Mouse (Mus musculus): ENCODE data around the gene Olfr527. TPM values are rescaled to one million over a fixed set of nuclear protein-coding genes. Genes with fewer than 3 reads are reported as not detected.

Gene Olfr527
- polyA plus RNA-seq, 1 experiment from 2014 or later: not detected

GRCm38 (mm10) chr7:140374300-140374699, 40.5 kb downstream of the Olfr527 start:
- Histone ChIP-seq H3K4me3 (ENCODE audit: low read depth, low read length) (no peak overlapping the region), H3K27ac (ENCODE audit: low read length) (no peak overlapping the region), H3K9me3 (ENCODE audit: control insufficient read depth, low read depth, low read length) (no peaks in the 10 kb centered on the region), H3K36me3 (ENCODE audit: control insufficient read depth, insufficient read depth, low read length) (no peaks in the 10 kb centered on the region), H3K9ac (replicated peaks; ENCODE audit: low read depth, low read length) (no peak overlapping the region), H3K27me3 (ENCODE audit: control insufficient read depth, insufficient read depth, low read length) (no peaks in the 10 kb centered on the region), H3K4me1 (ENCODE audit: control insufficient read depth, insufficient read depth, low read length) (no peaks in the 10 kb centered on the region), H3K4me2 (replicated peaks; ENCODE audit: low read depth, low read length) (no peak overlapping the region)
- no peak for ATAC-seq (ENCODE audit: insufficient number of reproducible peaks, insufficient read depth, low FRiP score, low read depth)
- 78% methylated on average over 4 of the region's 4 CpGs for WGBS

- WGBS: 41% methylated on average over 1 of the region's 1 CpGs
Observed at GRCm38 (mm10) chr7:140376231-140376630, 42.4 kb downstream of the Olfr527 start, which contains the start of gene Olfr530. TSS of gene Olfr530 (minus strand) at chr7:140376331.

GRCm38 (mm10) chr7:140376911-140377310, 43.1 kb downstream of the Olfr527 start:
- no peaks in the 10 kb centered on the region for H3K27me3 ChIP-seq (ENCODE audit: control insufficient read depth, insufficient read depth, low read length)
- no peaks in the 10 kb centered on the region for H3K9me3 ChIP-seq (ENCODE audit: control insufficient read depth, low read depth, low read length)
- H3K4me2 ChIP-seq (replicated peaks; ENCODE audit: low read depth, low read length): no peak overlapping the region
- ATAC-seq (ENCODE audit: insufficient number of reproducible peaks, insufficient read depth, low FRiP score, low read depth): no peak
- WGBS: 93% methylated on average over 2 of the region's 2 CpGs
- H3K4me1 ChIP-seq (ENCODE audit: control insufficient read depth, insufficient read depth, low read length): no peaks in the 10 kb centered on the region
- H3K9ac ChIP-seq (replicated peaks; ENCODE audit: low read depth, low read length): no peak overlapping the region
- no peak overlapping the region for H3K4me3 ChIP-seq (ENCODE audit: low read depth, low read length)
- no peak overlapping the region for H3K27ac ChIP-seq (ENCODE audit: low read length)
- H3K36me3 ChIP-seq (ENCODE audit: control insufficient read depth, insufficient read depth, low read length): no peaks in the 10 kb centered on the region

More at GRCm38 (mm10) chr7:140376231-140376630, 42.4 kb downstream of the Olfr527 start, which contains the start of gene Olfr530:
- H3K4me1 ChIP-seq (ENCODE audit: control insufficient read depth, insufficient read depth, low read length): no peaks in the 10 kb centered on the region
- no peaks in the 10 kb centered on the region for H3K9me3 ChIP-seq (ENCODE audit: control insufficient read depth, low read depth, low read length)
- no peak within 1 kb of the TSS for H3K9ac ChIP-seq (replicated peaks; ENCODE audit: low read depth, low read length)
- no peak within 1 kb of the TSS for H3K4me3 ChIP-seq (ENCODE audit: low read depth, low read length)
- no peak within 1 kb of the TSS for H3K4me2 ChIP-seq (replicated peaks; ENCODE audit: low read depth, low read length)
- no peaks in the 10 kb centered on the region for H3K36me3 ChIP-seq (ENCODE audit: control insufficient read depth, insufficient read depth, low read length)
- ATAC-seq (ENCODE audit: insufficient number of reproducible peaks, insufficient read depth, low FRiP score, low read depth): no peak
- H3K27me3 ChIP-seq (ENCODE audit: control insufficient read depth, insufficient read depth, low read length): no peaks in the 10 kb centered on the region
- H3K27ac ChIP-seq (ENCODE audit: low read length): no peak within 1 kb of the TSS

Other genes starting within 250 kb of the Olfr527 start
- gene Prap1, start 240.6 kb upstream of the Olfr527 start, polyA plus RNA-seq (2014; fragmentation: Nextera tagmentation; extraction: Ambion mirVana): 12.5 and 24.2 TPM in 2 replicates
- gene Fuom, start 231.6 kb upstream of the Olfr527 start, polyA plus RNA-seq (2014; fragmentation: Nextera tagmentation; extraction: Ambion mirVana): 28.6 and 29.6 TPM in 2 replicates
- gene Paox, start 218.2 kb upstream of the Olfr527 start, polyA plus RNA-seq (2014; fragmentation: Nextera tagmentation; extraction: Ambion mirVana): 29.8 and 33.4 TPM in 2 replicates
- 158 and 171 TPM in 2 replicates for gene Echs1, start 217.5 kb upstream of the Olfr527 start, polyA plus RNA-seq (2014; fragmentation: Nextera tagmentation; extraction: Ambion mirVana)
- 27.0 and 28.3 TPM in 2 replicates for gene Mtg1, start 196.5 kb upstream of the Olfr527 start, polyA plus RNA-seq (2014; fragmentation: Nextera tagmentation; extraction: Ambion mirVana)
- gene Sprn, start 179.1 kb upstream of the Olfr527 start, polyA plus RNA-seq (2014; fragmentation: Nextera tagmentation; extraction: Ambion mirVana): 0.54 and 0.78 TPM in 2 replicates
- not detected in 2 replicates for gene Olfr522, start 169.3 kb upstream of the Olfr527 start, polyA plus RNA-seq (2014; fragmentation: Nextera tagmentation; extraction: Ambion mirVana)
- gene Olfr523, start 160.8 kb upstream of the Olfr527 start, polyA plus RNA-seq (2014; fragmentation: Nextera tagmentation; extraction: Ambion mirVana): not detected in 2 replicates
- gene Olfr524, start 128.1 kb upstream of the Olfr527 start, polyA plus RNA-seq (2014; fragmentation: Nextera tagmentation; extraction: Ambion mirVana): not detected in 2 replicates
- 0.10 TPM in 1 of 2 replicates, not detected in the other for gene Cd163l1, start 115.8 kb upstream of the Olfr527 start, polyA plus RNA-seq (2014; fragmentation: Nextera tagmentation; extraction: Ambion mirVana)
- not detected in 2 replicates for gene 5830411N06Rik, start 86.7 kb upstream of the Olfr527 start, polyA plus RNA-seq (2014; fragmentation: Nextera tagmentation; extraction: Ambion mirVana)
- not detected in 2 replicates for gene Olfr525, start 13.2 kb upstream of the Olfr527 start, polyA plus RNA-seq (2014; fragmentation: Nextera tagmentation; extraction: Ambion mirVana)
- not detected in 2 replicates for gene Olfr60, start 27.7 kb downstream of the Olfr527 start, polyA plus RNA-seq (2014; fragmentation: Nextera tagmentation; extraction: Ambion mirVana)
- not detected in 2 replicates for gene Olfr530, start 42.3 kb downstream of the Olfr527 start, polyA plus RNA-seq (2014; fragmentation: Nextera tagmentation; extraction: Ambion mirVana)
- gene Olfr531, start 68.9 kb downstream of the Olfr527 start, polyA plus RNA-seq (2014; fragmentation: Nextera tagmentation; extraction: Ambion mirVana): not detected in 2 replicates
- gene Olfr532, start 87.6 kb downstream of the Olfr527 start, polyA plus RNA-seq (2014; fragmentation: Nextera tagmentation; extraction: Ambion mirVana): not detected in 2 replicates
- gene Olfr533, start 129.4 kb downstream of the Olfr527 start, polyA plus RNA-seq (2014; fragmentation: Nextera tagmentation; extraction: Ambion mirVana): not detected in 2 replicates
- gene Olfr535, start 150.2 kb downstream of the Olfr527 start, polyA plus RNA-seq (2014; fragmentation: Nextera tagmentation; extraction: Ambion mirVana): not detected in 2 replicates
- not detected in 2 replicates for gene Olfr536, start 173.4 kb downstream of the Olfr527 start, polyA plus RNA-seq (2014; fragmentation: Nextera tagmentation; extraction: Ambion mirVana)
- not detected in 2 replicates for gene Olfr538, start 233.9 kb downstream of the Olfr527 start, polyA plus RNA-seq (2014; fragmentation: Nextera tagmentation; extraction: Ambion mirVana)